Mouse (Mus musculus): ENCODE measurements around the gene Bcap29. TPM values are rescaled to one million over a fixed set of nuclear protein-coding genes. Genes with fewer than 3 reads are reported as not detected.

Gene Bcap29
- polyA plus RNA-seq, 1 experiment from 2014 or later: 32.7 TPM

Other genes with a start within 250 kb of the Bcap29 start
- 0.07 and 0.17 TPM in 2 replicates for gene Slc26a3, start 243.8 kb downstream of the Bcap29 start, polyA plus RNA-seq (2014; fragmentation: Nextera tagmentation; extraction: Ambion mirVana)
- 20.3 and 21.3 TPM in 2 replicates for gene Cbll1, start 135.0 kb downstream of the Bcap29 start, polyA plus RNA-seq (2014; fragmentation: Nextera tagmentation; extraction: Ambion mirVana)
- gene Slc26a4, start 74.7 kb downstream of the Bcap29 start, polyA plus RNA-seq (2014; fragmentation: Nextera tagmentation; extraction: Ambion mirVana): 0.09 TPM in 1 of 2 replicates, not detected in the other
- gene Dus4l, start 20.2 kb upstream of the Bcap29 start, polyA plus RNA-seq (2014; fragmentation: Nextera tagmentation; extraction: Ambion mirVana): 6.3 and 9.6 TPM in 2 replicates
- gene Cog5, start 20.2 kb upstream of the Bcap29 start, polyA plus RNA-seq (2014; fragmentation: Nextera tagmentation; extraction: Ambion mirVana): 25.1 and 26.3 TPM in 2 replicates
- gene Gpr22, start 79.3 kb upstream of the Bcap29 start, polyA plus RNA-seq (2014; fragmentation: Nextera tagmentation; extraction: Ambion mirVana): 10.8 and 13.0 TPM in 2 replicates